Mouse (Mus musculus): ENCODE data around the gene Zdhhc12.
"Not testable (repeated sequence)": the region's sequence is repeated elsewhere in the genome, so short reads cannot be mapped to it uniquely, and the experiment has no call there.

Zdhhc12 gene

GRCm38 (mm10) chr2:30066046-30066901, 27.2 kb downstream of the Zdhhc12 start:
- peak; percentile 95 for DNase-seq (ENCODE audit: extremely low read depth, insufficient read length, low spot score)

- DNase-seq (ENCODE audit: extremely low read depth, insufficient read length, low spot score): no peak
Measured at GRCm38 (mm10) chr2:30064298-30064697, 29.1 kb downstream of the Zdhhc12 start.

- DNase-seq (ENCODE audit: extremely low read depth, insufficient read length, low spot score): peak; percentile 40
Measured at GRCm38 (mm10) chr2:30063791-30064190, 29.7 kb downstream of the Zdhhc12 start.

GRCm38 (mm10) chr2:30063235-30063634, 30.2 kb downstream of the Zdhhc12 start:
- no peak for DNase-seq (ENCODE audit: extremely low read depth, insufficient read length, low spot score)

GRCm38 (mm10) chr2:30062249-30063093, 31.0 kb downstream of the Zdhhc12 start:
- peak; percentile 91 for DNase-seq (ENCODE audit: extremely low read depth, insufficient read length, low spot score)

- peak; percentile 80 for DNase-seq (ENCODE audit: extremely low read depth, insufficient read length, low spot score)
Measured at GRCm38 (mm10) chr2:30061215-30062166, 32.0 kb downstream of the Zdhhc12 start.

GRCm38 (mm10) chr2:30058418-30058817, 35.0 kb downstream of the Zdhhc12 start:
- no peak for DNase-seq (ENCODE audit: extremely low read depth, insufficient read length, low spot score)

- no peak for DNase-seq (ENCODE audit: extremely low read depth, insufficient read length, low spot score)
Measured at GRCm38 (mm10) chr2:30057223-30057904, 36.1 kb downstream of the Zdhhc12 start, which contains the start of gene Set. Gene Set (plus strand): TSS chr2:30057378.

- no peak for DNase-seq (ENCODE audit: extremely low read depth, insufficient read length, low spot score)
Measured at GRCm38 (mm10) chr2:30056736-30057135, 36.7 kb downstream of the Zdhhc12 start.

- DNase-seq (ENCODE audit: extremely low read depth, insufficient read length, low spot score): not testable (repeated sequence)
Measured at GRCm38 (mm10) chr2:30055310-30055709, 38.1 kb downstream of the Zdhhc12 start.

- DNase-seq (ENCODE audit: extremely low read depth, insufficient read length, low spot score): peak; percentile 56
Measured at GRCm38 (mm10) chr2:30051992-30052761, 41.3 kb downstream of the Zdhhc12 start.

- DNase-seq (ENCODE audit: extremely low read depth, insufficient read length, low spot score): no peak
Measured at GRCm38 (mm10) chr2:30049831-30050230, 43.6 kb downstream of the Zdhhc12 start.

GRCm38 (mm10) chr2:30048699-30049388, 44.6 kb downstream of the Zdhhc12 start, which contains the start of gene Wdr34:
Gene Wdr34 (minus strand): TSS chr2:30048881.
- peak; percentile 96 for DNase-seq (ENCODE audit: extremely low read depth, insufficient read length, low spot score)

GRCm38 (mm10) chr2:30048101-30048501, 45.3 kb downstream of the Zdhhc12 start:
- DNase-seq (ENCODE audit: extremely low read depth, insufficient read length, low spot score): no peak

GRCm38 (mm10) chr2:30047127-30047526, 46.3 kb downstream of the Zdhhc12 start:
- no peak for DNase-seq (ENCODE audit: extremely low read depth, insufficient read length, low spot score)

GRCm38 (mm10) chr2:30044550-30044949, 48.9 kb downstream of the Zdhhc12 start:
- DNase-seq (ENCODE audit: extremely low read depth, insufficient read length, low spot score): no peak

GRCm38 (mm10) chr2:30042445-30042844, 51.0 kb downstream of the Zdhhc12 start:
- DNase-seq (ENCODE audit: extremely low read depth, insufficient read length, low spot score): no peak
